Mouse (Mus musculus): ENCODE measurements around the gene Hnrnpu.

DNA sequence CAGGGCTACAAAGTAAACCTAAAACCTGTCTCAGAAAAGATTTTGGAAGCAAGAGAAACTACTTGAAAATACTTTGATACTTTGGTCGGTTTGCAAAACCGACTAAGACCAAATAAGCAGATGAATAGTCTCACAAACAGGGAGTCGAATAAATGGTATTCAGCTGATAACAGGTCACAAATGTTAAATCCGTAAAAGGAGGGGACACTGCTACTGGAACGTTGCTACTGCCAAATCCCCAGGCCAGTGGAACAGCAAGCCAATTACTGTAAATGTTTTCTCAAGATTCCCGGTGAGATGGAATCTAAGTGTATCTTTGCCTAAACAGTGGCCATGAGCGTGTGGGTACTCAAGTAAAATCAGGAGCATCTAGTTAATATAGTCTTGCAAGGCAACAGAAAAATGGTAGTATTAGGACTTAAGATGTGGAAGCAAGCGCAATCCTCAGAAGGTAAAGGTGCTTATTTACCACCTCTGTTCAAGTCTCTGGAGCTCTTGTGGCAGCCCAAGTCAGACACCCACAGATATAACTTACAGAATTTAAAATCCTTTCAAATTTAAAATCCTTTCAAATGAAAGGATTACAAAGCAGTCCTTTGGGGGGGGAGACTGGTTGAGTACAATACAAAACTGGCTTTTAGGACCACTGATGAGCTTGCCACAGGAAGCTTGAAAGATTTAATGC is 17.4 kb downstream of the Hnrnpu start:
- TF ChIP-seq POLR2A (IDR thresholded peaks at IDR 0.05; ENCODE audit: borderline replicate concordance, control insufficient read depth, low read depth, low read length) (no peak), CTCF (IDR thresholded peaks at IDR 0.05; ENCODE audit: control insufficient read depth, insufficient read depth, low read length) (no peak)

All from bone marrow, adult 2 months (tissue).